Mouse (Mus musculus) limb, embryonic 14.5 days (tissue): ENCODE data around the gene Lrba. TPM values are rescaled to one million over a fixed set of nuclear protein-coding genes. Genes with fewer than 3 reads are reported as not detected.

Experiments used
- ATAC-seq: fragments of 200-750 bp; cut with Nextera tagmentation; 2 replicates; pipeline ENCODE4 v1.8.0; 2017; ENCODE audit warnings: low read depth, moderate number of reproducible peaks, moderate TSS enrichment; ENCODE audit not compliant: low FRiP score
- DNase-seq: peaks from one replicate; pipeline ENCODE4 v3.0.0-alpha.2; 2015; ENCODE audit warnings: low spot score
- H3K27ac ChIP-seq: fragments of 300-500 bp; sonication (generic); replicated peaks from 2 replicates; pipeline ENCODE4 v1.5.1; 2014; ENCODE audit warnings: low read depth, mild to moderate bottlenecking, low read length, moderate library complexity, mixed read lengths
- H3K27me3 ChIP-seq: fragments of 300-500 bp; sonication (generic); 2 replicates; pipeline ENCODE4 v1.6.1; 2014; ENCODE audit warnings: low read length, mixed read lengths; ENCODE audit not compliant: control insufficient read depth, insufficient read depth
- H3K36me3 ChIP-seq: fragments of 300-500 bp; sonication (generic); 2 replicates; pipeline ENCODE4 v1.6.1; 2014; ENCODE audit warnings: mild to moderate bottlenecking, low read length, moderate library complexity, mixed read lengths; ENCODE audit not compliant: control insufficient read depth, insufficient read depth
- H3K4me1 ChIP-seq: fragments of 300-500 bp; sonication (generic); 2 replicates; pipeline ENCODE4 v1.6.1; 2014; ENCODE audit warnings: antibody characterized with exemption, low read length, mixed read lengths; ENCODE audit not compliant: control insufficient read depth, insufficient read depth
- H3K4me2 ChIP-seq: fragments of 300-500 bp; sonication (generic); replicated peaks from 2 replicates; pipeline ENCODE4 v1.6.1; 2014; ENCODE audit warnings: low read depth, mild to moderate bottlenecking, low read length, moderate library complexity; ENCODE audit not compliant: severe bottlenecking
- H3K4me3 ChIP-seq: fragments of 300-500 bp; sonication (generic); replicated peaks from 2 replicates; pipeline ENCODE4 v1.5.1; 2014; ENCODE audit warnings: low read length
- H3K9ac ChIP-seq: fragments of 300-500 bp; sonication (generic); 2 replicates; pipeline ENCODE4 v1.6.1; 2014; ENCODE audit warnings: mild to moderate bottlenecking, low read depth, low read length, moderate library complexity; ENCODE audit not compliant: severe bottlenecking
- H3K9me3 ChIP-seq: fragments of 300-500 bp; sonication (generic); 2 replicates; pipeline ENCODE4 v1.6.1; 2016; ENCODE audit warnings: low read length; ENCODE audit not compliant: control insufficient read depth
- POLR2A ChIP-seq: fragments of 200-500 bp; IDR thresholded peaks from 2 replicates; pipeline ENCODE4 v1.8.0; 2012; ENCODE audit warnings: inconsistent platforms, mild to moderate bottlenecking, moderate library complexity, borderline replicate concordance; ENCODE audit not compliant: insufficient read depth, insufficient read length; ENCODE audit errors: extremely low read depth
- WGBS: fragments of 180-500 bp; shearing (Covaris S2); extraction: QIAGEN DNeasy Blood & Tissue Kit; methylation state at CpG from one replicate; pipeline ENCODE4 v1.1.7; 2014; 5-methylcytosine and 5-hydroxymethylcytosine counted together
- polyA plus RNA-seq, 2 experiments: library from polyadenylated mRNA; depleted of rRNA in 1 of 2; stranded (reverse) in 1 of 2; unstranded in 1 of 2; fragments of >200 nt; fragmentation: Nextera tagmentation in 1 of 2; extraction: Ambion mirVana in 1 of 2; gene quantifications; 2 replicates each; pipeline versions ENCODE4 v1.2.1 to v1.2.3; 2012 to 2014

The Lrba gene
- polyA plus RNA-seq, 2 experiments: 8.9 to 13.6 TPM

DNA sequence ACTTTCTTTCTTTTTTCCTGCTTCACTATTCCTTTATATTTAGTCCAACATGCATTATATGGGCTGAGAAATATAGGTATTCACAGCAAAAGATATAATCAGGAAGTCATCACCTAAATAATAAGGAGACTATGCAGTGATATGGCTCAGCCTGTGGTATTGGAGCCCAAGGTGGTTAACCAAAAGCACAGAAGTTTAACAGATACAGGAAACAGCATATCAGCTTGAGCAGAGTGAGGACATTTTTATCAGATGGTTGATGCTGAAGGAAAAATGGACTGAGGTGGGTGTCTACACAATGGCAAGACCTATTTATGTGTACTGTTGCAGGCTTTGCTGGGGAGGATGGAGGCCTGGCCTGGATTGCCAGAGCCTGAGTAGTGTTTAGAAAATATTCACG lies 265.5 kb downstream of the Lrba start:
- ATAC-seq: no peak

GRCm38 (mm10) chr3:86500586-86500985 lies 276.1 kb downstream of the Lrba start:
- H3K27ac ChIP-seq: no peak overlapping the region
- no peaks in the 10 kb centered on the region for H3K4me1 ChIP-seq
- no peak overlapping the region for H3K9ac ChIP-seq
- no peaks in the 10 kb centered on the region for H3K9me3 ChIP-seq
- H3K36me3 ChIP-seq: no peaks in the 10 kb centered on the region
- H3K4me3 ChIP-seq: no peak overlapping the region
- TF ChIP-seq POLR2A: no peak
- ATAC-seq: no peak
- H3K27me3 ChIP-seq: no peaks in the 10 kb centered on the region
- no peak for DNase-seq
- no peak overlapping the region for H3K4me2 ChIP-seq

More for the DNA sequence above, 265.5 kb downstream of the Lrba start:
- Histone ChIP-seq H3K4me1 (no peaks in the 10 kb centered on the region), H3K9ac (no peak overlapping the region), H3K27me3 (no peaks in the 10 kb centered on the region), H3K9me3 (no peaks in the 10 kb centered on the region), H3K4me2 (no peak overlapping the region), H3K4me3 (no peak overlapping the region), H3K36me3 (no peaks in the 10 kb centered on the region), H3K27ac (no peak overlapping the region)
- TF ChIP-seq POLR2A: no peak
- 88% methylated on average over 1 of the region's 1 CpGs for WGBS
- no peak for DNase-seq

GRCm38 (mm10) chr3:86518506-86519109 lies 294.1 kb downstream of the Lrba start:
- no peaks in the 10 kb centered on the region for H3K9me3 ChIP-seq
- H3K4me3 ChIP-seq: no peak overlapping the region
- H3K9ac ChIP-seq: no peak overlapping the region
- H3K27ac ChIP-seq: no peak overlapping the region
- H3K4me2 ChIP-seq: no peak overlapping the region
- no peaks in the 10 kb centered on the region for H3K36me3 ChIP-seq
- DNase-seq (no peak), ATAC-seq (no peak)
- WGBS: 83% methylated on average over 2 of the region's 2 CpGs
- H3K4me1 ChIP-seq: no peaks in the 10 kb centered on the region
- no peak for TF ChIP-seq POLR2A
- no peaks in the 10 kb centered on the region for H3K27me3 ChIP-seq

DNA sequence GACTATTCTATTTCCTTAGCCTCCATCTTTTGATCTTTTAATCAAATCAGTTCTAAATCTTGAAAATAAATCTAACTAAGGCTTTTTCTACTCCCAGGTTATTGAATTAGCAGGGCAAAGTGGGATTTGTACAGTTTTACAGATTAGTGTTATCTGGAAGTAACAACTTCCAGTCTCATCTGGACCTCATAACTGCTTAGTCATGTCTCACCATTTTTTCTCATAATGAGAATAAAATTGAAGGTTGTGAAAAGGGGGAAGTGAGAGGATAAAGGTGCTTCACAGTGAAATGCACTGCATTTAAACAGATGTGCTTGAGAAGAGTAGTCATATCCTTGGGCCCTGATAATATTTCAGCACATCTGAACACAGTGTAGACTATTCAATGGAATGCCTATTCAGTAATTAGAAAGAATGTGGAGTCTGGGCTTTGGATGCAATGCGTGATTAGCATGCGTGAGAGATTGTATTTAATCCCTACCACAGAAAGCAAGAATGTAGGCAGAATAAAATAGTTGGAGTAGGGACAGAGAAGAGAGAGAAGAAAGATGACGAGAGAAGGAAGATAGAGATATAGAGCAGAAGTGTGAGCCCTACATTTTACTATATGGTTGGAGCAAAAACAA lies 298.5 kb downstream of the Lrba start:
- DNase-seq (no peak), ATAC-seq (no peak)
- no peaks in the 10 kb centered on the region for H3K9me3 ChIP-seq
- H3K4me2 ChIP-seq: no peak overlapping the region
- no peaks in the 10 kb centered on the region for H3K27me3 ChIP-seq
- H3K4me3 ChIP-seq: no peak overlapping the region
- no peak for TF ChIP-seq POLR2A
- H3K36me3 ChIP-seq: no peaks in the 10 kb centered on the region
- no peak overlapping the region for H3K27ac ChIP-seq
- WGBS: 88% methylated on average over 3 of the region's 3 CpGs
- no peaks in the 10 kb centered on the region for H3K4me1 ChIP-seq
- H3K9ac ChIP-seq: no peak overlapping the region

DNA sequence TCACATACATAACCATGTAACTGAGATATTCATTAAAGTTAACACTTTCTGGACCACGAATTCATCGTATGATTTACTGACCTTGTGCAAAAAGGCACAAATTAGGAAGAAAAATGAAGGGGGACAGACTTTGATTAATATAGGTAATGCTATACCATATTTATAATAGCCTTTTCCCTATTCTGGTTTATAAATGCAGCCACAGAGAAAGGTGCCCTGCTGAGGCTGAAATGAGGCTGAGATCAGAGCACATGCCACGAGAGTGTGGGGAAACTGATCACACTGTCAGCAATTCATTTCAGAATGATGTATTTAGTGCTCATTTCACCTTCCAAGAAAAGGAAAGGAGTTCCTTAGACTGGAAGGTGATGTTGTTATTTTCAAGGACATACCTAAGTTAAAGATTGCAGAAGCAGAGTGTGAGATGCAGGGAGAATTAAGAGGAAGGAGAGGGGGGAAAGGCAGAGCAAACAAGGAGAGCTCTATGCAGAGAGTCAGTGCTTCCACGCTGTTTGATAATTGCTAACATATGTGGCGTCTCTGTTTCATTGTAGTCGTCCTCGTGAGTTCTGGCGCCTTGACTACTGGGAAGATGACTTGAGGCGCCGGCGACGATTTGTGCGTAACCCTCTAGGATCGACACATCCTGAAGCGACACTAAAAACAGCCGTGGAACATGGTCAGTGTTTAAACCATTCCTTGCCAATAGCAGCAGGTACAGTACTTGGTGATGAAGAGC lies 307.2 kb downstream of the Lrba start:
- 20% methylated on average over 16 of the region's 16 CpGs for WGBS
- Histone ChIP-seq H3K9ac (peak overlapping the region; percentile 36; the same call in 1 of the 2 replicates), H3K4me2 (peak overlapping the region; percentile 46), H3K27me3 (no peaks in the 10 kb centered on the region), H3K9me3 (no peaks in the 10 kb centered on the region), H3K4me3 (peak overlapping the region; percentile 24), H3K4me1 (peaks cover 10% of the 10 kb centered on the region), H3K36me3 (no peaks in the 10 kb centered on the region), H3K27ac (peak overlapping the region; percentile 67)
- ATAC-seq (peak; percentile 81), DNase-seq (peak; percentile 79)
- TF ChIP-seq POLR2A: no peak
